In genomic region chr14:32964742-32965141, GRCm38 (mm10) we compare ENCODE assay signal across 31 mouse cellular contexts. TPM values are rescaled to one million over a fixed set of nuclear protein-coding genes. Genes with fewer than 3 reads are reported as not detected.
DNase-seq lines count a peak whose midpoint lies in the region; ATAC-seq and TF ChIP-seq lines count a peak whose summit lies in the region.
"Had no signal": no experiment of that assay in that cellular context is flagged by ENCODE, and none has a peak within 500 bp of the region (broad histone marks: within the 10 kb centered on the region; RNA-seq: fewer than 3 reads in every experiment).

No protein-coding gene starts in this region.

- no peaks in the 10 kb centered on the region for H3K36me3 ChIP-seq in forebrain, embryonic 11.5 days (ENCODE audit: control insufficient read depth, insufficient read depth, low read length)
- H3K36me3 ChIP-seq in forebrain, embryonic 14.5 days (ENCODE audit: control insufficient read depth, insufficient read depth, low read length), result no peaks in the 10 kb centered on the region
- no peaks in the 10 kb centered on the region for H3K36me3 ChIP-seq in kidney, postnatal 0 days (ENCODE audit: insufficient read depth, low read length)
- H3K36me3 ChIP-seq in limb, embryonic 10.5 days, result no peaks in the 10 kb centered on the region
- H3K36me3 ChIP-seq in intestine, embryonic 15.5 days, result no peaks in the 10 kb centered on the region
- H3K36me3 ChIP-seq: embryonic facial prominence, embryonic 13.5 days; forebrain, embryonic 12.5 days; G1E; heart, embryonic 10.5 days; heart, embryonic 15.5 days; limb, embryonic 12.5 days; lung, embryonic 15.5 days; midbrain, embryonic 12.5 days; neural tube, embryonic 12.5 days had no signal

- no peaks in the 10 kb centered on the region for H3K27me3 ChIP-seq in forebrain, embryonic 11.5 days (ENCODE audit: control insufficient read depth, insufficient read depth, low read length)
- no peaks in the 10 kb centered on the region for H3K27me3 ChIP-seq in forebrain, embryonic 14.5 days (replicated peaks; ENCODE audit: control insufficient read depth, insufficient read depth, low read length)
- H3K27me3 ChIP-seq in kidney, postnatal 0 days (ENCODE audit: insufficient read depth, low read length), result 0 out of 2 replicates have a peak, but pooled peaks cover 4% of the 10 kb centered on the region
- H3K27me3 ChIP-seq in limb, embryonic 10.5 days (ENCODE audit: low read depth, poor library complexity, severe bottlenecking), result no peaks in the 10 kb centered on the region
- no peaks in the 10 kb centered on the region for H3K27me3 ChIP-seq in intestine, embryonic 15.5 days (replicated peaks)
- H3K27me3 ChIP-seq: embryonic facial prominence, embryonic 13.5 days; heart, embryonic 15.5 days; lung, embryonic 15.5 days; midbrain, embryonic 12.5 days; neural tube, embryonic 12.5 days had no signal

- no peak overlapping the region for H3K4me3 ChIP-seq in forebrain, embryonic 11.5 days (ENCODE audit: low read depth, low read length)
- no peak overlapping the region for H3K4me3 ChIP-seq in forebrain, embryonic 14.5 days (ENCODE audit: low read depth, low read length)
- no peak overlapping the region for H3K4me3 ChIP-seq in kidney, postnatal 0 days (replicated peaks; ENCODE audit: low read depth, low read length)
- no peak overlapping the region for H3K4me3 ChIP-seq in limb, embryonic 10.5 days
- no peak overlapping the region for H3K4me3 ChIP-seq in intestine, embryonic 15.5 days (replicated peaks)
- H3K4me3 ChIP-seq: embryonic facial prominence, embryonic 13.5 days; erythroblast, embryonic 14.5 days; forebrain, embryonic 12.5 days; heart, embryonic 10.5 days; heart, embryonic 15.5 days; limb, embryonic 12.5 days; lung, embryonic 15.5 days; midbrain, embryonic 12.5 days; myocyte; neural tube, embryonic 12.5 days had no signal

- H3K4me1 ChIP-seq in forebrain, embryonic 11.5 days (replicated peaks; ENCODE audit: control insufficient read depth, insufficient read depth, low read length), result no peaks in the 10 kb centered on the region
- H3K4me1 ChIP-seq in forebrain, embryonic 14.5 days (ENCODE audit: control insufficient read depth, insufficient read depth, low read length), result no peaks in the 10 kb centered on the region
- 0 out of 2 replicates have a peak, but pooled peaks cover 3% of the 10 kb centered on the region for H3K4me1 ChIP-seq in kidney, postnatal 0 days (replicated peaks; ENCODE audit: insufficient read depth, low read length)
- peaks cover 11% of the 10 kb centered on the region for H3K4me1 ChIP-seq in limb, embryonic 10.5 days
- H3K4me1 ChIP-seq in intestine, embryonic 15.5 days (replicated peaks), result no peaks in the 10 kb centered on the region; the same call in 1 of the 2 replicates
- H3K4me1 ChIP-seq: forebrain, embryonic 12.5 days; limb, embryonic 12.5 days; midbrain, embryonic 12.5 days; neural tube, embryonic 12.5 days had no signal

- no peak for TF ChIP-seq CTCF in kidney, postnatal 0 days (IDR thresholded peaks at IDR 0.05; ENCODE audit: low read depth)

- no peak overlapping the region for H3K27ac ChIP-seq in forebrain, embryonic 11.5 days (ENCODE audit: low read depth, low read length)
- no peak overlapping the region for H3K27ac ChIP-seq in forebrain, embryonic 14.5 days (ENCODE audit: low read depth, low read length)
- no peak overlapping the region for H3K27ac ChIP-seq in kidney, postnatal 0 days
- no peak overlapping the region for H3K27ac ChIP-seq in limb, embryonic 10.5 days
- H3K27ac ChIP-seq in intestine, embryonic 15.5 days, result no peak overlapping the region
- H3K27ac ChIP-seq: embryonic facial prominence, embryonic 13.5 days; forebrain, embryonic 12.5 days; heart, embryonic 10.5 days; heart, embryonic 15.5 days; hindbrain, embryonic 14.5 days; limb, embryonic 12.5 days; lung, embryonic 15.5 days; midbrain, embryonic 12.5 days; neural tube, embryonic 12.5 days; stomach, postnatal 0 days had no signal

- WGBS in forebrain, embryonic 11.5 days, result 72% methylated on average over 10 of the region's 10 CpGs
- WGBS in forebrain, embryonic 14.5 days, result 93% methylated on average over 10 of the region's 10 CpGs
- 28% methylated on average over 10 of the region's 10 CpGs for WGBS in kidney, postnatal 0 days
- WGBS in limb, embryonic 10.5 days, result 60% methylated on average over 10 of the region's 10 CpGs
- WGBS in intestine, embryonic 15.5 days, result 75% methylated on average over 10 of the region's 10 CpGs

- ATAC-seq in forebrain, embryonic 11.5 days (replicated peaks; ENCODE audit: low FRiP score), result no peak
- no peak for ATAC-seq in forebrain, embryonic 14.5 days
- 0 out of 2 replicates have a peak, but pooled peaks have one; percentile 17 for ATAC-seq in kidney, postnatal 0 days (replicated peaks; ENCODE audit: low FRiP score, low read depth)
- no peak for ATAC-seq in intestine, embryonic 15.5 days
- ATAC-seq: Patski had no signal

- H3K9me3 ChIP-seq in forebrain, embryonic 11.5 days (ENCODE audit: control insufficient read depth, low read length), result no peaks in the 10 kb centered on the region
- no peaks in the 10 kb centered on the region for H3K9me3 ChIP-seq in forebrain, embryonic 14.5 days (replicated peaks; ENCODE audit: control insufficient read depth, low read length)
- H3K9me3 ChIP-seq in kidney, postnatal 0 days (replicated peaks; ENCODE audit: low read length), result no peaks in the 10 kb centered on the region
- H3K9me3 ChIP-seq in limb, embryonic 10.5 days (replicated peaks), result no peaks in the 10 kb centered on the region
- H3K9me3 ChIP-seq in intestine, embryonic 15.5 days, result no peaks in the 10 kb centered on the region
- H3K9me3 ChIP-seq: embryonic facial prominence, embryonic 13.5 days; forebrain, embryonic 12.5 days; heart, embryonic 10.5 days; heart, embryonic 15.5 days; limb, embryonic 12.5 days; lung, embryonic 15.5 days; midbrain, embryonic 12.5 days; neural tube, embryonic 12.5 days had no signal

- H3K9ac ChIP-seq in forebrain, embryonic 11.5 days (ENCODE audit: low read length), result no peak overlapping the region
- H3K9ac ChIP-seq in forebrain, embryonic 14.5 days (ENCODE audit: low read length), result no peak overlapping the region
- H3K9ac ChIP-seq in kidney, postnatal 0 days (ENCODE audit: low read depth, low read length), result no peak overlapping the region
- H3K9ac ChIP-seq in intestine, embryonic 15.5 days, result no peak overlapping the region
- H3K9ac ChIP-seq: embryonic facial prominence, embryonic 13.5 days; forebrain, embryonic 12.5 days; heart, embryonic 15.5 days; hindbrain, embryonic 14.5 days; limb, embryonic 12.5 days; lung, embryonic 15.5 days; midbrain, embryonic 12.5 days; neural tube, embryonic 12.5 days had no signal

- no peak overlapping the region for H3K4me2 ChIP-seq in forebrain, embryonic 11.5 days (ENCODE audit: low read depth, low read length, severe bottlenecking)
- H3K4me2 ChIP-seq in forebrain, embryonic 14.5 days (ENCODE audit: low read length), result no peak overlapping the region
- H3K4me2 ChIP-seq in kidney, postnatal 0 days (ENCODE audit: low read length), result no peak overlapping the region
- H3K4me2 ChIP-seq in intestine, embryonic 15.5 days (replicated peaks), result no peak overlapping the region
- H3K4me2 ChIP-seq: embryonic facial prominence, embryonic 13.5 days; forebrain, embryonic 12.5 days; heart, embryonic 15.5 days; hindbrain, embryonic 14.5 days; limb, embryonic 12.5 days; lung, embryonic 15.5 days; midbrain, embryonic 12.5 days; neural tube, embryonic 12.5 days had no signal

- peak; percentile 33 for DNase-seq in forebrain, embryonic 11.5 days (ENCODE audit: low spot score)
- no peak for DNase-seq in forebrain, embryonic 14.5 days (ENCODE audit: low spot score)
- peak; percentile 59 for DNase-seq in kidney, postnatal 0 days (ENCODE audit: low spot score)
- no peak for DNase-seq in kidney, postnatal 10 days
- DNase-seq in limb, embryonic 10.5 days (ENCODE audit: low spot score), result peak; percentile 45
- no peak for DNase-seq in cerebellum, postnatal 10 days
- DNase-seq: adrenal gland, postnatal 10 days; cerebellum, adult 9-10 months; gastrocnemius, postnatal 25 days; heart, adult 11 months; kidney, adult 18-20 months; kidney, postnatal 4 days; right cerebral cortex, postnatal 4 days; thymus, adult 18-20 months; thymus, postnatal 25 days had no signal

RNA-seq across cellular contexts. Expression of gene Lrrc18, which starts 26.4 kb away (rescaled TPM):
- 0.35 TPM in 1 of 2 replicates, not detected in the other for polyA plus RNA-seq in forebrain, embryonic 11.5 days (2014; fragmentation: Nextera tagmentation; extraction: Ambion mirVana)
- polyA plus RNA-seq in forebrain, embryonic 14.5 days (2014; fragmentation: Nextera tagmentation; extraction: Ambion mirVana), result 0.35 and 0.36 TPM in 2 replicates
- polyA plus RNA-seq in kidney, postnatal 0 days (2015; fragmentation: Nextera tagmentation; extraction: Ambion mirVana), result 0.56 and 0.72 TPM in 2 replicates
- 0.38 and 0.51 TPM in 2 replicates for polyA plus RNA-seq in limb, embryonic 10.5 days (2016; fragmentation: Nextera tagmentation; extraction: Ambion mirVana)
- 0.20 and 0.31 TPM in 2 replicates for polyA plus RNA-seq in intestine, embryonic 15.5 days (2015; fragmentation: Nextera tagmentation; extraction: Ambion mirVana)
- polyA plus RNA-seq: erythroblast, embryonic 14.5 days; G1E; myocyte; Patski; spleen, adult 2 months had no signal

Comparison
In these comparisons a context has a peak if more than half of its experiments do, and no peak if none do; other contexts are left out.
1. DNase-seq: peak in forebrain, embryonic 11.5 days (single experiment), kidney, postnatal 0 days (single experiment) and limb, embryonic 10.5 days (single experiment); none in forebrain, embryonic 14.5 days (single experiment), kidney, postnatal 10 days (single experiment) and cerebellum, postnatal 10 days (0 of 2).